Mouse (Mus musculus) mature B cell (primary cell): ENCODE data around the gene Spo11.

Experiments used
- in situ Hi-C: fragments of 300-500 bp; cut with MboI; formaldehyde crosslinking; loops from 2 replicates; pipeline ENCODE4 v1.14.3; 2019

The Spo11 gene

DNA sequence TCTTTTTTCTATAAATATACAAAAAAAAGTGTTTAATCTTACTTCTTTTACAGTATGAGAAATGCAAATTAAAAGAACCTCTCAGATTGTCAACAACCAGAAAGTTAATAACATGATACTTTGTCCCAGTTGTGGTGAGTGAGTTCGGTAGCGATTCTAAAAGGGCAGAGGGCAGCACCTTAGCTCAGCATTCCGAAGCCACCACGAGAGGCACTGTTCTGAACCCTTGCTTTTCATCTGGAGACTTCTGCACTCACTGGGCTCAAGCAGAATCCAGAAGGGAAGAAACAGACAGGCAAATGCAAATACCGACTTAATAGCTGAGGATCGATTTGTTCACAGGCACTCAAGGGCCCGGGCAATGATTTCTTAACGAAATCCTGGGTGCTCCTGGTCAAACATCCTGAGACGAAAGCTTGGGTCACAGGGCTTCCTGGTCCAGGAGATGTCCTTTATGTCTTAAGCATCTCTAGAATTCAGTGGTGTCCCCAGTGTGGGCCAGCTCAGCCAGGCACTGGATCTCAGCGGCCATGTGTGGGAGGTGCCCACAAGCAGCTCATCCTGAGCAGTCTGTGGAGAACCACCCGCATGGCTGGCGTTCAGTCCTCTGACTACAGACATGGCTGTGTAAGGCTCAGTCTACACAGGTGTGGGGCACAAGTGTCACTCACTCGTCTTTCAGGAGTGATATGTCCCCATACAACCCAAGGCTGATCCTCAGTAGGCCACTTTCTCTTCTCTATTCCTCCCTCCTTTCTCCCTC lies 18.3 kb upstream of the Spo11 start:
- in situ Hi-C loops, result no loop called here

GRCm38 (mm10) chr2:172960350-172960749 lies 17.1 kb upstream of the Spo11 start:
- in situ Hi-C loops, result no loop called here

- in situ Hi-C loops, result no loop called here
These were observed 16.3 kb upstream of the Spo11 start for GRCm38 (mm10) chr2:172961211-172961610.

GRCm38 (mm10) chr2:172965249-172965648 lies 12.3 kb upstream of the Spo11 start:
- in situ Hi-C loops, result no loop called here

DNA sequence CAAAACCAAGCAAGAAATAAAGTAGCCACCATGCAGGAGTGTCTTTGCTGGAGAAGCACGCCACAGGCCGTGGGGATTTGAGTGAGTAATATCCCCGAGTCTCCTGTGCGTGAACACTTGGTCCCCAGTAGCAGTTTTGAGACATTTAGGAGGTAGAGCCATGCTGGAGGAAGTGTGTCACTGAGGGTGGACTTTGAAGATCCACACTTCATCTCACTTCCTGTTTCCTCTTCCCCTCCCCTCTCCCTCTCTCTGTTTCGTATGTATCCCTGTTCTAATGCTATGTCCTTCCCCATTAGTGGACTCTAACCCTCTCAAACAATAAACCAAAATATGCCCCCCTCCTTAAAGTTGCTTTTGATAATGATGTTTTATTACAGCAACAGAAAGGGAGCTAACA lies 11.0 kb upstream of the Spo11 start:
- in situ Hi-C loops, result no loop called here

DNA sequence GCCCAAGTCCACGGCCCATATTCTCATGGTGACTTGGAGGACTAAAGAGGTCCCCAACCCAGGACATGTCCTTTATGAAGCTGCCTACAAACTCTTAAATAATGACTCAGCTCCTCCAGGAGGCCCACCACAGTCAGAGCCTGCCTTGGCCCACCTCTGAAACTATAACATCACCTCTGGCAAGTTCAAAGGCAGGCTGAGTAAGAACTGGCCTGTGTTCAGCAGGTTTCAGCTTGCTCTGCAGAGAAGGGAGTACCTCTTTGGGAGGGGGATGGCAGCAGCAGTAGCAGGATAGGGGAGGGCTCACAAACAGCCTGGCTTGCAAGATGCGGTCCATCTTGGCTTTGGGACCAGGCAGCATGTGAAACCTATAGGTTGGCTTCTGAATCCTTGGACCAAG lies 5.6 kb upstream of the Spo11 start:
- in situ Hi-C loops, result no loop called here

DNA sequence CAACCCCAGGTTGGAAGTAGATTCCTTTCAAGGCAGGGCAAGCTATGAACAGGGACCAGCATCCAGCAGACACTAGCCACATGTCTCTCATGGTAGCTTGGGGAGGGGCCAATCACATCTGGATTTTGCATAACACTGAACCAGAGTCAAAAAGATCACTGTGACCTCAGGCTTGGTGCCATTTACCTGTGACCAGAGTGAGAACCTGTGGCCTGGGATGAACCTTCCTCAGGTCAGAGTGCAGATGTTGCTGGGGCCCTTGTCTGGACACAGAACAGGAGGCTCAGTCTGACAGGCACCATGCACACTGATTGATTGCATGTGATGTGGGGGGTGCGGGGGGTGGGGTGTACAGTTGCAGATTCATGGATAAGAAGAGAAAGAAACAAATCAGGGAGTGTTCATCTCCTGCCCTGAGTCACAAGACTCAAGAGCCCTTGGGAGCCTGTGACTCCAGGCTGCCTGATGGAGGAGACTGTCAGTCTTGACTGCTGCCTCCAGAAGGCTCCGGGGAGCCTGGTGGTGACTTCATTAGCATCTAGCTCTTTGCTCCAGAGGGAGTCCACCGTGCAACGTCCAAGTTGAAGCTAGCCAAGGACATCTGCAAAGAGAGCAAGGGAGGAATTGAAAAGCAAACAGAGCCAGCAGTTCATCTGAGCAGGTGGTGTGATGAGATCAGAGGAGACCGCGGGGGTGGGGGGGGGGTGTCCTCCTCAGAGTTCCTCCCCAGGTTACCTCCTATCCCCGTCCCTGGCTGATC lies 3.5 kb upstream of the Spo11 start:
- in situ Hi-C loops, result no loop called here

GRCm38 (mm10) chr2:172974701-172975100 lies 2.8 kb upstream of the Spo11 start:
- in situ Hi-C loops, result no loop called here

GRCm38 (mm10) chr2:172975159-172975558 lies 2.3 kb upstream of the Spo11 start:
- in situ Hi-C loops, result no loop called here

- in situ Hi-C loops, result no loop called here
These were observed 750 bp upstream of the Spo11 start for GRCm38 (mm10) chr2:172976661-172977238.

DNA sequence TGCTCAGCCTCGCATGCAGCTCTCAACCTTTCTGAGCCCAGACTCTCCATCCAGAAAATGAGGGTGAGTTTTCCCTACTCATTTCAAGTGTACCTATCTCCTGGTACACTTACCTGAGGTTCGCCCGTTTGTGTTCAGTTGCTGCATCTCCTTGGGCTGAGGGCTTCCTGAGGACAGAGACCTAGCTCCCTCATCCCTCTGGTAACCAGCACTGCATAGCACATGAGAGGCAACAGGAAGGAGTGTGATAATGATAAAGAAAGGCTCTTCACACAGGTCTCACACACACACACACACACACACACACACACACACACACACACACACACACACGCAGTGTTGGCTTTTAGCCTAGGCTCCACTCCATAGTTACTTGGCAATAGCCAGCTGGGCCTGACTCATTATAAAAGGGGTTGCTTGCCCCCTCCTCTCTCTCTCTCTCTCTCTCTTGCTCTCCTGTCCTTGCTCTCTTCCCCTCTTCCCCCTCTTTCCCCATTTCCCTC lies 682 bp downstream of the Spo11 start:
- in situ Hi-C loops, result no loop called here

GRCm38 (mm10) chr2:172979666-172980345 lies 2.3 kb downstream of the Spo11 start:
- in situ Hi-C loops, result no loop called here

GRCm38 (mm10) chr2:172982776-172983561 lies 5.5 kb downstream of the Spo11 start:
- in situ Hi-C loops, result no loop called here

DNA sequence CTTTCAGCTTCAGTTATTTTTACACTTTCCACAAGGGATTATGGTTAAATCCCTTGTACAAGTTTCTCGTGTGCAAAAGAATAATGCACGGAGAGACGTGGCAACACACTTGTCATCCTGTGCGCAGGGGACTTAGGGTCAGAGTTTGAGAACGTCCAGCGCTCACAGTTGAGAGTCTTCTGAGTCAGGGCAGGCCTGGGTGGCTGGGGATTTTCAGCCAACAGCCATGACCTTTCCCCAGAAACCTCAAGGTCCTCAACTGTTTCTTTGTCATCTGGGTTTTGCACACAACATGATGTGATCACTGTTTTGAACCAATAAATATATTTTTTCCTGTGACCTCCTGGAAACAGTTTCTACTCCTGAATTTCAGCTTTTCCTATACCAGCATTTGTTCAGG lies 12.7 kb downstream of the Spo11 start:
- in situ Hi-C loops, result loop anchor here (10.0 kb wide), 2 partner anchors 155 to 615 kb away; partner anchors contain the start of genes Aurka and Cstf1

- in situ Hi-C loops, result loop anchor here (10.0 kb wide), 2 partner anchors 161 to 621 kb away; partner anchors contain the start of genes Aurka and Cstf1
These were observed 18.7 kb downstream of the Spo11 start for GRCm38 (mm10) chr2:172996207-172996606.

DNA sequence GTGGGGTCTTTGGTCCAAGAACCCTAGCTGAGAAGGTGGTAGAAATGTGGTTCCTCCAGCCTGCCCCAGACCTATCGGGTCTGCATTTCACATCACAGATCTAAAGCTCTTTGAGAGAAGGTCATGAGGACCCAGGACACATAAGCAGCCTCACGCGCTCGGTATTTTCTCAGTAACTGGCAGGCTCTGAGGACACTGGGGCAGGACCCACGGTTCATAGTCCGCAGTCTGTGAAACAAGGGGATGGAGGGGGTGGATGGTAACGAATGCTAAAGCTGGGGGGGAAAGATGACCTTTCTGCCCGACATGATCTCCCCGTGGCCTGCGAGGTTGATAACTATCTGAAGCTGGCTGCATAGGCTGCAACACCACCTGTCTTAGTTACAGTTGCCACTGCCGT lies 20.2 kb downstream of the Spo11 start:
- in situ Hi-C loops, result loop anchor here (10.0 kb wide), 2 partner anchors 163 to 623 kb away; partner anchors contain the start of genes Aurka and Cstf1

- in situ Hi-C loops, result loop anchor here (10.0 kb wide), 2 partner anchors 164 to 624 kb away; partner anchors contain the start of genes Aurka and Cstf1
These were observed 21.0 kb downstream of the Spo11 start for GRCm38 (mm10) chr2:172998478-172998877.

GRCm38 (mm10) chr2:172999630-173000284 lies 22.3 kb downstream of the Spo11 start, which contains the start of gene Rae1:
Gene Rae1 (plus strand): TSS chr2:173000117.
- in situ Hi-C loops, result loop anchor here (5.0 to 10.0 kb wide), 3 partner anchors 83 to 625 kb away; partner anchors contain the start of genes Aurka and Cstf1

- in situ Hi-C loops, result loop anchor here (5.0 kb wide), 1 partner anchor 82 kb away; no protein-coding TSS in a partner anchor
These were observed 22.8 kb downstream of the Spo11 start for GRCm38 (mm10) chr2:173000285-173000652.

GRCm38 (mm10) chr2:173000921-173001320 lies 23.4 kb downstream of the Spo11 start:
- in situ Hi-C loops, result loop anchor here (5.0 kb wide), 1 partner anchor 81 kb away; no protein-coding TSS in a partner anchor
